Mouse (Mus musculus) bone marrow, adult 2 months (tissue): ENCODE data around the gene Dzip1.

Experiments used
- CTCF ChIP-seq: fragments of 200-500 bp; IDR thresholded peaks from 2 replicates; pipeline ENCODE4 v1.5.1; 2011; ENCODE audit warnings: low read length, control low read depth; ENCODE audit not compliant: control insufficient read depth, insufficient read depth
- POLR2A ChIP-seq: fragments of 200-500 bp; IDR thresholded peaks from 2 replicates; pipeline ENCODE4 v1.6.1; 2011; ENCODE audit warnings: low read depth, mild to moderate bottlenecking, control low read depth, low read length, borderline replicate concordance; ENCODE audit not compliant: control insufficient read depth

GRCm38 (mm10) chr14:118831597-118831996, 93.7 kb downstream of the Dzip1 start:
- TF ChIP-seq CTCF (no peak), POLR2A (no peak)
